Mouse (Mus musculus): ENCODE measurements around the gene Rars2. TPM values are rescaled to one million over a fixed set of nuclear protein-coding genes. Genes with fewer than 3 reads are reported as not detected.
"Not testable (repeated sequence)": the region's sequence is repeated elsewhere in the genome, so short reads cannot be mapped to it uniquely, and the experiment has no call there.

Gene Rars2
- polyA plus RNA-seq (2015; fragmentation: Nextera tagmentation; extraction: Ambion mirVana) = 61.4 and 64.3 TPM in 2 replicates

DNA sequence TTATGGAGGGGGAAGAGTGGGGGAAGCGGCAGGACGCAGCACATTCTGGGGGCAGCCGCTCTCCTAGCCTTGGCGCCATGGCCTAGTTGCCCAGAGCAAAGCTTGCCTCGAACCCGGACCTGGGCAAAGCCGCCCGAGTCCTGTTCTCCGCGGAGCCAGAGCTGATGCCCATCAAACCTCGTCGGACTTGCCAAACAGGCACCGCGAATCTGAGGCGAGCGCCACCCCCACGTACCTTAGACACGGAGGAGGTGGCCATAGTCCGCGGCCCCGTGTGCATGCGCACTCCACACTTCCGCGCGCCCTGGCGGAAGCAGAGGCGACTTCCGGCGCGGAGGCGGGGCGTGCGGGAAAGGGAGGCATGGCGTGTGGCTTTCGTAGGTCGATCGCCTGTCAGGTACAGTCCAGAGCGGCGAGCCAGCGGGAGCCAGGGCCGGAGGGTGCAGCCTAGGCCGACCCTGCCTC lies at the start of gene Rars2, which contains the start of gene Orc3:
TSS of gene Rars2 (plus strand) at position 328 of the 465 bp plus-strand sequence.
TSS of gene Orc3 (minus strand) at position 315 of the 465 bp plus-strand sequence.
- ATAC-seq (ENCODE audit: low read depth) = peak; percentile 99
- H3K4me2 ChIP-seq = peak within 1 kb of the TSS; percentile 81
- peaks cover 26% of the 10 kb centered on the region for H3K4me1 ChIP-seq (replicated peaks)
- H3K27me3 ChIP-seq = no peaks in the 10 kb centered on the region
- WGBS = under 1% methylated on average over 42 of the region's 42 CpGs
- peak within 1 kb of the TSS; percentile 86 for H3K9ac ChIP-seq
- H3K27ac ChIP-seq (replicated peaks) = peak within 1 kb of the TSS; percentile 88
- H3K36me3 ChIP-seq = peaks cover 3% of the 10 kb centered on the region; the same call in 1 of the 2 replicates
- no peaks in the 10 kb centered on the region for H3K9me3 ChIP-seq
- H3K4me3 ChIP-seq = peak within 1 kb of the TSS; percentile 81

DNA sequence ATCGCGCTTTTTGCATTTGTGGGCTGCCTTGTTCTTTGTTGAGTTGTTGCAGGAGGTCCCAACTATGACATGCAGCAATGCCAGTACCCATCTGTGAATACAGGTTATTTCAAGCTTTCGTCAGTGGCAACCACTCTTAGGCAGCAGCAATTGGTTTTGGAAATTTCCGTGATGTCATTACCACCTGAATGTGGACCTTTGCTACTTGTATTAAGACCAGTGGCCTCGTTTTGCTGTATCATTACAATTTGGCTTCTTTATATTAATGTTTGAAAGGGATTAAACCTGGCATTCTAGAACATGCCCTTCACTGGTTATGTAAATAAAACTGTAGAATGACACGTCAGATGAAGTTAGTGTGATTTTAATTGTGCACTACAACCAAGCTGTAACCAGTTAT lies 48.5 kb upstream of the Rars2 start:
- peaks cover 65% of the 10 kb centered on the region for H3K36me3 ChIP-seq

DNA sequence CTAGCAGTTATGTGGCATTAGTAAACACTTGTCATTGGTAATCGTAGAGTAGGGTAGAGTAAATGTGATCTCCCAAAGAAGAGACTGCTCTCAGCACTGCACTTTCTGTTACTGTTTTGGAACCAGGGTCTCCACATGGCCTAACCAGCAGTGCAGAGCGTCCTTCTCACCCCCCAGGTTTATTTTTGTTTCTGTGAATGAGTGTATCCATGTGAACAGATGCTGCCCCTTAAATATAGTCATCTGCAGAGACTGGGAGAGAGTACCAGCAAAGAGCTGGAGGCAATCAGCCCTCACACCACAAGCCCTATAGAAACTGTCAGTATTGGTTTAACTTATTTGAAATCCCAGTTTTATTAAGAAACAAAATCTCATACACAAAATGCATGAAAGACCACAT lies 41.9 kb upstream of the Rars2 start:
- Histone ChIP-seq H3K9ac (no peak overlapping the region), H3K9me3 (no peaks in the 10 kb centered on the region), H3K4me2 (no peak overlapping the region), H3K4me3 (no peak overlapping the region), H3K36me3 (peaks cover 90% of the 10 kb centered on the region), H3K27ac (replicated peaks) (no peak overlapping the region), H3K4me1 (replicated peaks) (no peaks in the 10 kb centered on the region), H3K27me3 (no peaks in the 10 kb centered on the region)
- no peak for ATAC-seq (ENCODE audit: low read depth)
- 85% methylated on average over 2 of the region's 2 CpGs for WGBS

More for the DNA sequence above, 48.5 kb upstream of the Rars2 start:
- no peak overlapping the region for H3K4me3 ChIP-seq
- ATAC-seq (ENCODE audit: low read depth) = no peak
- no peaks in the 10 kb centered on the region for H3K27me3 ChIP-seq
- no peaks in the 10 kb centered on the region for H3K9me3 ChIP-seq
- 92% methylated on average over 6 of the region's 6 CpGs for WGBS
- H3K4me1 ChIP-seq (replicated peaks) = no peaks in the 10 kb centered on the region; the same call in 1 of the 2 replicates
- H3K27ac ChIP-seq (replicated peaks) = no peak overlapping the region
- H3K9ac ChIP-seq = no peak overlapping the region
- no peak overlapping the region for H3K4me2 ChIP-seq

DNA sequence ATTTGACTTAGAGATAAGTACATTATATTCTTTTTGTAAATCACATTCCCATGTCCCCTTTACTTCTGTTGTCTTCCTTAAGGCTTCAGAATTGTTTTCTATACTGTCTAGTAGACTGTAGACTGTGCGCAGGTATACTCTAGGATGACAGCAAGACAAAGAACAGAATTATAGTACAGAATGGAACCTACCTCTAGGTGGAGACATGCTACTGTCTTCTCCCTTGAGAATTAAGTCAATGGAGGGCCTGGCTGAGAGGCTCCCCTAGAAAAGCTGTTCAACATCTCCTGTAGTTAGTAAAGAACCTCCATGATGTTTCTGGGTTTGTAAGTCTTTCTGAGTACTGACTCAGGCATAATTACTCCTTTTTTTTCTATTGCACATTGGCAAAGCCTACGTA lies 37.7 kb upstream of the Rars2 start:
- no peaks in the 10 kb centered on the region for H3K27me3 ChIP-seq
- peaks cover 84% of the 10 kb centered on the region for H3K36me3 ChIP-seq
- WGBS = 95% methylated on average over 2 of the region's 2 CpGs
- no peak overlapping the region for H3K4me2 ChIP-seq
- no peak overlapping the region for H3K4me3 ChIP-seq
- no peak for ATAC-seq (ENCODE audit: low read depth)
- no peaks in the 10 kb centered on the region for H3K9me3 ChIP-seq
- H3K4me1 ChIP-seq (replicated peaks) = no peaks in the 10 kb centered on the region
- H3K27ac ChIP-seq (replicated peaks) = no peak overlapping the region
- no peak overlapping the region for H3K9ac ChIP-seq

DNA sequence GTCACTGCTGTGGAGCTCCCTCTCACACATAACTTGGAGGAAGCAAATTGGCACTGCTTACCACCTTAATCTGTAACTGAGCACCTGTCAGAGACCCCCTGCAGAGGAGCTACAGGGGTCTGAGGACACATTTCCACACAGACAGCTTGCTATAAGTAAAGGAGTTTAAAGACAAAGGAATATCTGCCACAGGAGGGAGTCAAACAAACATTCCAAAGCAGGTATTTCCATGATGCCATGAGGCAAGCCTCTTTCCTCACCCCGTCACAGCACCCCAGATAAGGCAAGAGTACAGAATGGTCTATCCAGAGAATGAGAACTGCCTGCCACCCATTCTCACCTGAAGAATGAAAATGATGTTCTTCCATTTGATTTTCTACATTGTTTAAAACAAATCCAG lies 35.5 kb upstream of the Rars2 start:
- 97% methylated on average over 1 of the region's 1 CpGs for WGBS
- no peak overlapping the region for H3K9ac ChIP-seq
- H3K4me1 ChIP-seq (replicated peaks) = no peaks in the 10 kb centered on the region
- H3K27ac ChIP-seq (replicated peaks) = no peak overlapping the region
- no peak overlapping the region for H3K4me3 ChIP-seq
- no peaks in the 10 kb centered on the region for H3K27me3 ChIP-seq
- H3K36me3 ChIP-seq = peaks cover 86% of the 10 kb centered on the region
- H3K9me3 ChIP-seq = no peaks in the 10 kb centered on the region
- no peak for ATAC-seq (ENCODE audit: low read depth)
- H3K4me2 ChIP-seq = no peak overlapping the region

DNA sequence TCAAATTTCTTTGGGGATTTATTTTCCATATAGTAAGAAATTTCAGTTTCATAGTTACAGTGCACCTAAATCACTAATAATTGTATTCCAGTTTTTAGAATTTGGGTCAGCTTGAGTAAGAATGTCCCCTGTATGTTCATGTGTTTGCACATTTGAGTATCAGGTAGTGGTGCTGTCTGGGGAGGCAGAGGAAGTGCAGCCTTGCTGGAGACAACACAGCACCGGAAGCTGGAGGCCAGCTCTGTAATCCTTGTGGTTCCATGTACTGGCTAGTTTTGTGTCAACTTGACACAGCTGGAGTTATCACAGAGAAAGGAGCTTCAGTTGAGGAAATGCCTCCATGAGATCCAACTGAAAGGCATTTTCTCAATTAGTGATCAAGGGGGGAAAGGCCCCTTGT lies 33.3 kb upstream of the Rars2 start:
- not testable (repeated sequence) for H3K4me2 ChIP-seq; H3K9ac ChIP-seq; H3K4me1 ChIP-seq (replicated peaks); ATAC-seq (ENCODE audit: low read depth); H3K4me3 ChIP-seq; H3K9me3 ChIP-seq; H3K27me3 ChIP-seq; H3K27ac ChIP-seq (replicated peaks)
- 97% methylated on average over 1 of the region's 1 CpGs for WGBS
- H3K36me3 ChIP-seq = peaks cover 75% of the 10 kb centered on the region

DNA sequence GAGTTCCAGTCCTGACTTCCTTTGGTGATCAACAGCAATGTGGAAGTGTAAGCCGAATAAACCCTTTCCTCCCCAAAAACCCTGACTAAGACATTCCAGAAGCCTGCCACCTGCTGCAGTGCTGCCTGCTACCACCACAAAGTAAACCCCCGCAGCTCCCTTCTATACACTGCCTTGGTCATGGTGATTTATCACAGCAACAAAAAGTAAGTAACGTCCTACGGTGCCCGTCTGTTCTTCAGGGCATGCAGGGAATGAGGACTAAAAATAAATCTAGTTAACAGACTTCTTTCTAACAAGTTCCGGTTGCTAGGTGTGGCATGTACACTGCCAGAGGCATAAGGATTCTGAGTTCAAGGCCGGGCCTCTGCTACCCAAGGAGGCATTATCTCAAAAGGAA lies 32.8 kb upstream of the Rars2 start:
- Histone ChIP-seq H3K4me1 (replicated peaks) (no peaks in the 10 kb centered on the region), H3K36me3 (peaks cover 72% of the 10 kb centered on the region), H3K9me3 (no peaks in the 10 kb centered on the region), H3K9ac (no peak overlapping the region), H3K27me3 (no peaks in the 10 kb centered on the region), H3K27ac (replicated peaks) (no peak overlapping the region), H3K4me2 (no peak overlapping the region), H3K4me3 (no peak overlapping the region)
- WGBS = 37% methylated on average over 7 of the region's 7 CpGs
- ATAC-seq (ENCODE audit: low read depth) = no peak

DNA sequence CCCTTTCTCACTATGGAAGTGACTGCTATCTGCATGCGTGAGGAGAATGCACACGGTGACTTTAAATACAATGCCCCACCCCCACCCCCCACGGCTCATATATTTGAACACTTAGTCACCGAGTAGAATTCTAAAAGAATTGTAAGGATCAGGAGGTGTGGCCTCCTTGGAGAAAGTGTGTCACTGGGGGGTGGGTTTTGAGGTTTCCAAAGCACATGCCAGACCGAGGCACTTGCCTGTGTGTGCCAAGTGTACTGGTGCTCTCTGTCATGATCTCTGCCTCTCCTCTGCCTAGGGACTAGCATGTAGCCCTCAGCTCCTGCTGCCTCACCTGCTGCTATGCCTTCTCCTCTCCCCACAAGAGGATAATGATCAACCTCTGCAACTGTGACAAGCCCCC lies 32.3 kb upstream of the Rars2 start:
- H3K9ac ChIP-seq = no peak overlapping the region
- no peaks in the 10 kb centered on the region for H3K9me3 ChIP-seq
- H3K4me1 ChIP-seq (replicated peaks) = no peaks in the 10 kb centered on the region
- WGBS = 46% methylated on average over 5 of the region's 5 CpGs
- H3K4me3 ChIP-seq = no peak overlapping the region
- ATAC-seq (ENCODE audit: low read depth) = no peak
- H3K4me2 ChIP-seq = no peak overlapping the region
- H3K36me3 ChIP-seq = peaks cover 72% of the 10 kb centered on the region
- H3K27me3 ChIP-seq = no peaks in the 10 kb centered on the region
- no peak overlapping the region for H3K27ac ChIP-seq (replicated peaks)

DNA sequence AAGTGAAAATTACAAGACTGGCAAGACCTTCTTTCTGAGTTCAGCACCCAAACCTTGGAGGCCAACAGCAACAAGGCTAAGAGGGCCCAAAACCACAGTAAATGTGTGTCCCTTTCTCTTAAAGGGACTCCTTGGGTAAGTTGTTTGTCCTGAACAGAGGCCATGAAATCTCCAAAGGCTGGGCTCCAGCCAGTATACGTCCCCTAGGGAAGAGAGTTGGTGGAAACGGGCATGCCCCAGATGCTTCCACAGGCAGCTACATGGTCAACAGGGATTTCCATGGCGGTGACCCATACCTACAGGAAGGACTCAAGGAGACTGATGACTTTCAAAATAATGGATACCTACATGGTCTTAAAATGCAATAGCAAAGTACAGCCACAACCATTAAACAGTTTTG lies 31.3 kb upstream of the Rars2 start:
- no peaks in the 10 kb centered on the region for H3K4me1 ChIP-seq (replicated peaks)
- H3K4me3 ChIP-seq = no peak overlapping the region
- no peaks in the 10 kb centered on the region for H3K27me3 ChIP-seq
- peaks cover 66% of the 10 kb centered on the region for H3K36me3 ChIP-seq
- WGBS = 89% methylated on average over 3 of the region's 3 CpGs
- H3K27ac ChIP-seq (replicated peaks) = no peak overlapping the region
- ATAC-seq (ENCODE audit: low read depth) = no peak
- no peak overlapping the region for H3K4me2 ChIP-seq
- H3K9me3 ChIP-seq = no peaks in the 10 kb centered on the region
- no peak overlapping the region for H3K9ac ChIP-seq

DNA sequence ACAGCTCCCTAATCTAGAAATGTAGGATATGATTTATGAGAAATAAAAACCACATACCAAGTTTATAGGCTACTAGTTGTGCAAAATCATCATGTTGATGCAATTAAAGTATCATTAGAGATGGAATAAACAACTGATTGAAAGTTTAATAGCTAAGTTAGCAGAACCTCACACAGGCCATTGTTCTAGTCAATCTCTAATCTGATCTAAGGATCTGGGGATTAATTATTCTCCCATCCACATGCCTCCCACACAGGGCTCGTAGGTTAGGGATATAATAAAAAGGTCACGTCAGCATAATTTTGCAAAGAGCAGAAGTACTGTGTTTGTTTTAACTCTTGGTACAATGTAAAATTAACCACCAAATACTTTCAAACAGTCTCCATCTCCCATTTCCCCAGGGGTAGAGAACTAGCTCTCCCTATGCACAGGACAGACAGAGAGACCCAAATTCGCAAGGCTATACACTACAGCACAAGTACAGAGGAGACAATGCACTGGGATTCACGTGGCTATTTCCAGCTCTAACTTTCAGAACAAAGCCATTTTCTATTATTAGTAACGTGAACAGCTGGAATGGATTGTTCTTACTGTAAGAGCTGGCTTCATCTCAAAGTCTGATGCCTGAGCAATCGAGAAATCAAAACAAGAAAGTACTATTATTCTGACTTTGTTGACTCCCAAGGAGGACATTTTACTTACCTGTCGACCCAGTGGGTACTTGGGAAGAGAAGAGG lies 29.7 kb upstream of the Rars2 start:
- no peaks in the 10 kb centered on the region for H3K4me1 ChIP-seq (replicated peaks)
- no peak overlapping the region for H3K4me3 ChIP-seq
- peaks cover 58% of the 10 kb centered on the region for H3K36me3 ChIP-seq
- no peak overlapping the region for H3K4me2 ChIP-seq
- no peak overlapping the region for H3K27ac ChIP-seq (replicated peaks)
- no peaks in the 10 kb centered on the region for H3K27me3 ChIP-seq
- H3K9me3 ChIP-seq = no peaks in the 10 kb centered on the region
- H3K9ac ChIP-seq = no peak overlapping the region
- ATAC-seq (ENCODE audit: low read depth) = no peak
- 87% methylated on average over 7 of the region's 7 CpGs for WGBS

DNA sequence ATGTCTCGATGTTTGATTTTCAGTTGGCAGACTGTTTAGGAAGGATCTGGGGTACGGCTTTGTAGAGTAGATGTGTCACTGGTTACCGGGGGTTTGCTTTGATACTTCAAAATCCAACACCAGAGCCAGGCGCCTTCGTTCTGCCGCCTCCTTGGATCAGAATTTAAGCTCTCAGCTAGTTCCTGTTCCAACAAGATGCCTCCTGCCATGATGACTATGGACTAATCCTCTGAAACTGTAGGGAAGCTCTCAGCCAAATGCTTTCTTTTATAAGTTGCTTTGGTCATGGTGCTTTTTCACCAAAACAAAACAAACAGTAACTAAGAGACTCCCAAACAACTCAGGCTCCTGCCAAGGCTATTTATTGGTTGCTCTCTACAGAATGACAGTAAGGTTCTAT lies 11.6 kb upstream of the Rars2 start:
- no peaks in the 10 kb centered on the region for H3K27me3 ChIP-seq
- no peak overlapping the region for H3K27ac ChIP-seq (replicated peaks)
- 94% methylated on average over 6 of the region's 6 CpGs for WGBS
- no peak for ATAC-seq (ENCODE audit: low read depth)
- H3K4me2 ChIP-seq = no peak overlapping the region
- peaks cover 75% of the 10 kb centered on the region for H3K36me3 ChIP-seq
- no peak overlapping the region for H3K9ac ChIP-seq
- no peaks in the 10 kb centered on the region for H3K9me3 ChIP-seq
- no peaks in the 10 kb centered on the region for H3K4me1 ChIP-seq (replicated peaks)
- no peak overlapping the region for H3K4me3 ChIP-seq

DNA sequence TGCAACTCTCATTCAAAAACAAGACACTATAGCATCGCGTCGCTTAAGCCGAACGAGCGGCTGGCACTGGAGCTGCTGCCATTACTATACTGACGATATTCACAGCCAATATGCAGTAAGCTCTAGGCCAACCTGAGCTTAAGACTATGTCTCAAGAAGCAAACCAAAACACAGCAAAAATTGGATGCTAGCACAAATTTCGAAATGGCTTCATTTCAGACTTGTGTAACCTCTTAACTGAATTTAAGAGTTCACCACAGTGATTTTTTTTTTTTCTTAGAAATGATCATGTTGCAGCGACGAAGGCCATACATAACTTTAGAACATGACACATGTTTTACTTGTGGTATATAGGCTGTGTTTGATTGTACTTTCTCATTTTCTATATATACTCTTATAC lies 8.1 kb upstream of the Rars2 start:
- no peak overlapping the region for H3K27ac ChIP-seq (replicated peaks)
- no peak for ATAC-seq (ENCODE audit: low read depth)
- 93% methylated on average over 10 of the region's 10 CpGs for WGBS
- no peaks in the 10 kb centered on the region for H3K27me3 ChIP-seq
- H3K4me3 ChIP-seq = no peak overlapping the region
- no peaks in the 10 kb centered on the region for H3K4me1 ChIP-seq (replicated peaks)
- H3K4me2 ChIP-seq = no peak overlapping the region
- peaks cover 59% of the 10 kb centered on the region for H3K36me3 ChIP-seq
- H3K9ac ChIP-seq = no peak overlapping the region
- no peaks in the 10 kb centered on the region for H3K9me3 ChIP-seq

Measured in neural tube, embryonic 13.5 days (tissue).